Mouse (Mus musculus): ENCODE results near the gene Pls3.

DNA sequence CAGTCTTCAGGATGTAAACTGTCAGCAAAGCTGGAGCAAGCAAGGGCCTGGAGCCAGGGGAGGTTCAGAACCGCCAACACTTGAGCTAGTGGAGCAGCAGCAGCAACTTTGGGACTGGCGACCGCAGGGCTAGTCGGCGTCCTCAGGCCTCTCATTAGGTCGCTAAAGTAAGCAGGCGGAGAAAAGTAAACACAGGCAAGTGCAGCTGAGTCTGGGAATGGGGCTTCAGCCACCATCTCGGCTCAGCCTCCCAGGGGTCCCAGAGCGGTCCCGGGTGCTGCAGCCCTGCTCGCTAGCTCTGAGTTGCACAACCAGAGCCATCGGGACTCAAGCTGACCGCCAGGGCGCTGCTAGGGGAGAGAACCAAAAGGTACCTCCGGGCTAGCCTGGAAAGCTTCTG lies 1.2 kb downstream of the Pls3 start:
- TF ChIP-seq POLR2A (IDR thresholded peaks at IDR 0.05; ENCODE audit: borderline replicate concordance, insufficient read depth, low read length): no peak
- TF ChIP-seq CTCF (IDR thresholded peaks at IDR 0.05; ENCODE audit: borderline replicate concordance, insufficient read depth, low read depth, low read length): no peak
